Mouse (Mus musculus) C2C12 (cell line): ENCODE data around the gene Tmc8.

Experiments
- CTCF ChIP-seq: IDR thresholded peaks from one replicate; pipeline ENCODE4 v1.5.1; 2011; ENCODE audit not compliant: control insufficient read depth, insufficient read depth, insufficient read length
- MYOD1 ChIP-seq: IDR thresholded peaks from one replicate; pipeline ENCODE4 v1.6.1; 2011; ENCODE audit warnings: low read depth; ENCODE audit not compliant: control insufficient read depth, insufficient read length
- USF1 ChIP-seq: IDR thresholded peaks from one replicate; pipeline ENCODE4 v1.6.1; 2011; ENCODE audit warnings: low read depth, mild to moderate bottlenecking, control low read depth, moderate library complexity

- no peak for TF ChIP-seq CTCF
- no peak for TF ChIP-seq MYOD1
- no peak for TF ChIP-seq USF1
Measured at GRCm38 (mm10) chr11:117783089-117783488, 1.2 kb downstream of the Tmc8 start.
